Comparison of ENCODE assay signal across 8 mouse cellular contexts in genomic region chr16:16870241-16870616, GRCm38 (mm10). TPM values are rescaled to one million over a fixed set of nuclear protein-coding genes. Genes with fewer than 3 reads are reported as not detected.
A peak's percentile ranks its signal among the peaks of the same experiment; 100 is the strongest.
DNase-seq lines count a peak whose midpoint lies in the region; ATAC-seq and TF ChIP-seq lines count a peak whose summit lies in the region.

No protein-coding gene starts in this region.

- H3K27me3 ChIP-seq in heart, embryonic 14.5 days (ENCODE audit: control insufficient read depth, insufficient read depth, low read length): no peaks in the 10 kb centered on the region
- H3K27me3 ChIP-seq in ES-Bruce4 (ENCODE audit: control insufficient read depth, insufficient read depth, low read length, poor library complexity, severe bottlenecking): no peaks in the 10 kb centered on the region
- H3K27me3 ChIP-seq in forebrain, embryonic 16.5 days (replicated peaks; ENCODE audit: control insufficient read depth, insufficient read depth, low read length): no peaks in the 10 kb centered on the region
- H3K27me3 ChIP-seq in liver, postnatal 0 days (ENCODE audit: insufficient read depth, low read length): no peaks in the 10 kb centered on the region

- intact Hi-C loops in heart, postnatal 36 days (cut with DNase I): loop anchor here (1.0 kb wide), 1 partner anchor 26 kb away; the partner anchor contains the start of gene Ppm1f

- no peaks in the 10 kb centered on the region for H3K9me3 ChIP-seq in heart, embryonic 14.5 days (ENCODE audit: control insufficient read depth, low read length)
- H3K9me3 ChIP-seq in ES-Bruce4 (replicated peaks; ENCODE audit: control insufficient read depth, insufficient read depth, low read length, poor library complexity, severe bottlenecking): no peaks in the 10 kb centered on the region
- H3K9me3 ChIP-seq in forebrain, embryonic 16.5 days (ENCODE audit: control insufficient read depth, low read length): no peaks in the 10 kb centered on the region
- no peaks in the 10 kb centered on the region for H3K9me3 ChIP-seq in liver, postnatal 0 days (ENCODE audit: low read length)

- peaks cover 7% of the 10 kb centered on the region for H3K36me3 ChIP-seq in heart, embryonic 14.5 days (ENCODE audit: control insufficient read depth, insufficient read depth, low read length)
- peaks cover 10% of the 10 kb centered on the region for H3K36me3 ChIP-seq in ES-Bruce4 (ENCODE audit: control insufficient read depth, insufficient read depth, low read length, poor library complexity, severe bottlenecking)
- no peaks in the 10 kb centered on the region for H3K36me3 ChIP-seq in forebrain, embryonic 16.5 days (ENCODE audit: control insufficient read depth, insufficient read depth)
- peaks cover 2% of the 10 kb centered on the region; the same call in 1 of the 2 replicates for H3K36me3 ChIP-seq in liver, postnatal 0 days (replicated peaks; ENCODE audit: insufficient read depth, low read length)

- TF ChIP-seq EP300 in ES-Bruce4 (IDR thresholded peaks at IDR 0.05; ENCODE audit: insufficient read depth, low read depth, low read length): no peak
- TF ChIP-seq EP300 in liver, postnatal 0 days (IDR thresholded peaks at IDR 0.05; ENCODE audit: low read depth): no peak

- DNase-seq in heart, postnatal 36 days: no peak
- DNase-seq in liver, postnatal 0 days: no peak
- no peak for DNase-seq in cerebellum, postnatal 4 days (ENCODE audit: low spot score in 2 of 2)
- DNase-seq in urinary bladder, postnatal 4 days (ENCODE audit: low spot score in 2 of 2): no peak

- H3K4me3 ChIP-seq in heart, embryonic 14.5 days (ENCODE audit: control insufficient read depth in 1 of 2, insufficient read depth in 1 of 2, low read depth in 1 of 2, low read length in 2 of 2): peak overlapping the region; percentile 75 to 100
- H3K4me3 ChIP-seq in ES-Bruce4 (ENCODE audit: low read depth, low read length): peak overlapping the region; percentile 87; the same call in 1 of the 2 replicates
- peak overlapping the region; percentile 74 for H3K4me3 ChIP-seq in forebrain, embryonic 16.5 days (replicated peaks; ENCODE audit: low read length)
- H3K4me3 ChIP-seq in liver, postnatal 0 days (ENCODE audit: low read depth, low read length): peak overlapping the region; percentile 88

- peaks cover 0 to 13% of the 10 kb centered on the region in 2 experiments; a peak in 3 of 4 replicates for H3K4me1 ChIP-seq in heart, embryonic 14.5 days (ENCODE audit: control insufficient read depth in 2 of 2, insufficient read depth in 2 of 2, low read length in 2 of 2)
- H3K4me1 ChIP-seq in ES-Bruce4 (ENCODE audit: control insufficient read depth, insufficient read depth, low read length): peaks cover 5% of the 10 kb centered on the region
- H3K4me1 ChIP-seq in forebrain, embryonic 16.5 days (replicated peaks; ENCODE audit: control insufficient read depth, insufficient read depth, low read length): peaks cover 10% of the 10 kb centered on the region
- H3K4me1 ChIP-seq in liver, postnatal 0 days (ENCODE audit: insufficient read depth): peaks cover 17% of the 10 kb centered on the region

- 40% methylated on average over 7 of the region's 7 CpGs for WGBS in heart, embryonic 14.5 days
- WGBS in forebrain, embryonic 16.5 days: 38% methylated on average over 7 of the region's 7 CpGs
- 31% methylated on average over 7 of the region's 7 CpGs for WGBS in liver, postnatal 0 days (ENCODE audit: insufficient replicate concordance)

- H3K9ac ChIP-seq in heart, embryonic 14.5 days (ENCODE audit: low read length): peak overlapping the region; percentile 85
- H3K9ac ChIP-seq in ES-Bruce4 (ENCODE audit: low read depth, poor library complexity, severe bottlenecking): peak overlapping the region; percentile 55; the same call in 1 of the 2 replicates
- H3K9ac ChIP-seq in forebrain, embryonic 16.5 days (replicated peaks; ENCODE audit: low read depth, low read length): peak overlapping the region; percentile 80
- peak overlapping the region; percentile 95; the same call in 1 of the 2 replicates for H3K9ac ChIP-seq in liver, postnatal 0 days (replicated peaks)

- TF ChIP-seq POLR2A in ES-Bruce4 (IDR thresholded peaks at IDR 0.05; ENCODE audit: insufficient read depth, low read length): no peak

- H3K27ac ChIP-seq in heart, embryonic 14.5 days (replicated peaks in 1 of 2; ENCODE audit: control insufficient read depth in 1 of 2, insufficient read depth in 1 of 2, low read depth in 2 of 2, low read length in 2 of 2): peak overlapping the region; percentile 39 to 96
- peak overlapping the region; percentile 70; the same call in 1 of the 2 replicates for H3K27ac ChIP-seq in ES-Bruce4 (ENCODE audit: insufficient read depth, low read length)
- H3K27ac ChIP-seq in forebrain, embryonic 16.5 days (ENCODE audit: low read length): peak overlapping the region; percentile 92
- peak overlapping the region; percentile 20; the same call in 1 of the 2 replicates for H3K27ac ChIP-seq in liver, postnatal 0 days (ENCODE audit: low read depth)

- TF ChIP-seq CTCF in ES-Bruce4 (IDR thresholded peaks at IDR 0.05; ENCODE audit: low read depth, low read length): no peak
- no peak for TF ChIP-seq CTCF in liver, postnatal 0 days (IDR thresholded peaks at IDR 0.05; ENCODE audit: low read depth)

- H3K4me2 ChIP-seq in heart, embryonic 14.5 days (ENCODE audit: low read length): peak overlapping the region; percentile 81
- peak overlapping the region; percentile 75 for H3K4me2 ChIP-seq in forebrain, embryonic 16.5 days (ENCODE audit: low read length)
- H3K4me2 ChIP-seq in liver, postnatal 0 days (ENCODE audit: low read depth, low read length): peak overlapping the region; percentile 90

- no peak for ATAC-seq in heart, embryonic 14.5 days (ENCODE audit: insufficient number of reproducible peaks, insufficient read depth, low FRiP score, low read depth)
- ATAC-seq in forebrain, embryonic 16.5 days: peak; percentile 57
- ATAC-seq in liver, postnatal 0 days: no peak
- no peak for ATAC-seq in inflammation-experienced regulatory T-cells, adult 6 months

RNA-seq across cellular contexts. Expression of gene Top3b, which starts 0.3 kb away (rescaled TPM):
- 47.5 and 51.3 TPM in 2 replicates for polyA plus RNA-seq in heart, embryonic 14.5 days (2014; fragmentation: Nextera tagmentation; extraction: Ambion mirVana)
- 10 to 100 TPM; 25.2 to 32.6 TPM for total RNA-seq in heart, postnatal 36 days (2021)
- polyA plus RNA-seq in ES-Bruce4 (2011; ENCODE audit: insufficient read depth, insufficient read length, low read depth, missing spikeins): 195 and 196 TPM in 2 replicates
- polyA plus RNA-seq in forebrain, embryonic 16.5 days (2015; fragmentation: Nextera tagmentation; extraction: Ambion mirVana): 72.5 and 84.1 TPM in 2 replicates
- polyA plus RNA-seq in liver, postnatal 0 days (2015; fragmentation: Nextera tagmentation; extraction: Ambion mirVana): 17.1 and 17.8 TPM in 2 replicates
- polyA plus RNA-seq in inflammation-experienced regulatory T-cells, adult 6 months (2017; shearing (Covaris generic)): 10 to 100 TPM; 38.9 to 76.8 (median 55.8) TPM

RNA-seq across cellular contexts. Expression of gene Vpreb1, which starts 0.4 kb away (rescaled TPM):
- 1.0 and 1.2 TPM in 2 replicates for polyA plus RNA-seq in heart, embryonic 14.5 days (2014; fragmentation: Nextera tagmentation; extraction: Ambion mirVana)
- not detected for total RNA-seq in heart, postnatal 36 days (2021)
- 2.6 and 3.4 TPM in 2 replicates for polyA plus RNA-seq in ES-Bruce4 (2011; ENCODE audit: insufficient read depth, insufficient read length, low read depth, missing spikeins)
- polyA plus RNA-seq in forebrain, embryonic 16.5 days (2015; fragmentation: Nextera tagmentation; extraction: Ambion mirVana): 3.0 and 4.4 TPM in 2 replicates
- 13.6 and 14.9 TPM in 2 replicates for polyA plus RNA-seq in liver, postnatal 0 days (2015; fragmentation: Nextera tagmentation; extraction: Ambion mirVana)
- 1 to 10 TPM in 2 of 3 experiments, not detected in 1; 1.2 to 1.4 TPM for polyA plus RNA-seq in inflammation-experienced regulatory T-cells, adult 6 months (2017; shearing (Covaris generic))

RNA-seq across cellular contexts. Expression of gene Igll1, which starts 6.4 kb away (rescaled TPM):
- not detected in 2 replicates for polyA plus RNA-seq in heart, embryonic 14.5 days (2014; fragmentation: Nextera tagmentation; extraction: Ambion mirVana)
- total RNA-seq in heart, postnatal 36 days (2021): not detected
- not detected in 2 replicates for polyA plus RNA-seq in ES-Bruce4 (2011; ENCODE audit: insufficient read depth, insufficient read length, low read depth, missing spikeins)
- polyA plus RNA-seq in forebrain, embryonic 16.5 days (2015; fragmentation: Nextera tagmentation; extraction: Ambion mirVana): 0.25 TPM in 1 of 2 replicates, not detected in the other
- polyA plus RNA-seq in liver, postnatal 0 days (2015; fragmentation: Nextera tagmentation; extraction: Ambion mirVana): 18.2 and 18.9 TPM in 2 replicates
- not detected for polyA plus RNA-seq in inflammation-experienced regulatory T-cells, adult 6 months (2017; shearing (Covaris generic))

RNA-seq across cellular contexts. Expression of gene Ppm1f, which starts 26.0 kb away (rescaled TPM):
- 18.6 and 19.9 TPM in 2 replicates for polyA plus RNA-seq in heart, embryonic 14.5 days (2014; fragmentation: Nextera tagmentation; extraction: Ambion mirVana)
- 10 to 100 TPM; 25.0 to 25.8 TPM for total RNA-seq in heart, postnatal 36 days (2021)
- polyA plus RNA-seq in ES-Bruce4 (2011; ENCODE audit: insufficient read depth, insufficient read length, low read depth, missing spikeins): 26.5 and 27.5 TPM in 2 replicates
- polyA plus RNA-seq in forebrain, embryonic 16.5 days (2015; fragmentation: Nextera tagmentation; extraction: Ambion mirVana): 28.3 and 29.3 TPM in 2 replicates
- polyA plus RNA-seq in liver, postnatal 0 days (2015; fragmentation: Nextera tagmentation; extraction: Ambion mirVana): 3.3 and 4.5 TPM in 2 replicates
- polyA plus RNA-seq in inflammation-experienced regulatory T-cells, adult 6 months (2017; shearing (Covaris generic)): 10 to 100 TPM; 11.1 to 13.0 (median 11.7) TPM

RNA-seq across cellular contexts. Expression of gene Spag6l, which starts 41.0 kb away (rescaled TPM):
- 0.26 and 0.30 TPM in 2 replicates for polyA plus RNA-seq in heart, embryonic 14.5 days (2014; fragmentation: Nextera tagmentation; extraction: Ambion mirVana)
- total RNA-seq in heart, postnatal 36 days (2021): under 1 TPM in 1 of 2 experiments, not detected in 1; 0.22 TPM
- polyA plus RNA-seq in ES-Bruce4 (2011; ENCODE audit: insufficient read depth, insufficient read length, low read depth, missing spikeins): 0.64 and 1.2 TPM in 2 replicates
- polyA plus RNA-seq in forebrain, embryonic 16.5 days (2015; fragmentation: Nextera tagmentation; extraction: Ambion mirVana): 10.3 and 12.5 TPM in 2 replicates
- polyA plus RNA-seq in liver, postnatal 0 days (2015; fragmentation: Nextera tagmentation; extraction: Ambion mirVana): 0.05 and 0.15 TPM in 2 replicates
- not detected for polyA plus RNA-seq in inflammation-experienced regulatory T-cells, adult 6 months (2017; shearing (Covaris generic))

Comparison
In these comparisons a context has a peak if more than half of its experiments do, and no peak if none do; other contexts are left out.
1. H3K27ac ChIP-seq: peak in every context shown above with its lines; median percentile 92 in forebrain, embryonic 16.5 days; 70 in ES-Bruce4; 68 in heart, embryonic 14.5 days; 20 in liver, postnatal 0 days.
2. RNA of gene Igll1, which starts 6.4 kb away (polyA plus RNA-seq): 18.2 to 18.9 TPM in liver, postnatal 0 days; 0.25 TPM in forebrain, embryonic 16.5 days, not detected in ES-Bruce4, not detected in heart, embryonic 14.5 days and not detected in inflammation-experienced regulatory T-cells, adult 6 months; every median in the first group is over 10 times any median in the second.
3. Peak in every context shown above with its lines, with median percentiles within 50 percentile points of each other: H3K4me2 ChIP-seq, H3K4me3 ChIP-seq and H3K9ac ChIP-seq.